Mouse (Mus musculus) brain, embryonic 14.5 days (tissue): ENCODE data around the gene Cpa4. TPM values are rescaled to one million over a fixed set of nuclear protein-coding genes. Genes with fewer than 3 reads are reported as not detected.

Experiments used
- DNase-seq: peaks from one replicate; pipeline ENCODE4 v3.0.0-alpha.2; 2011; ENCODE audit warnings: low read depth
- CTCF ChIP-seq: fragments of 200-500 bp; IDR thresholded peaks from 2 replicates; pipeline ENCODE4 v1.5.1; 2012; ENCODE audit warnings: inconsistent platforms, mild to moderate bottlenecking, moderate library complexity, borderline replicate concordance; ENCODE audit not compliant: insufficient read depth, insufficient read length; ENCODE audit errors: extremely low read depth
- POLR2A ChIP-seq: fragments of 200-500 bp; IDR thresholded peaks from 2 replicates; pipeline ENCODE4 v1.6.1; 2012; ENCODE audit warnings: mild to moderate bottlenecking, inconsistent platforms, borderline replicate concordance; ENCODE audit not compliant: poor library complexity, insufficient read depth, insufficient read length, severe bottlenecking; ENCODE audit errors: extremely low read depth
- polyA plus RNA-seq: library from polyadenylated mRNA; depleted of rRNA; stranded (reverse); fragments of >200 nt; gene quantifications from 2 replicates; pipeline ENCODE4 v1.2.3, GENCODE M21; 2012; rRNA removed

Cpa4 gene
- polyA plus RNA-seq, 1 experiment, result 2.5 TPM

GRCm38 (mm10) chr6:30618735-30619134 lies 50.6 kb downstream of the Cpa4 start:
- DNase-seq, result peak; percentile 40
- no peak for TF ChIP-seq CTCF
- TF ChIP-seq POLR2A, result no peak

GRCm38 (mm10) chr6:30619606-30620005 lies 51.4 kb downstream of the Cpa4 start:
- DNase-seq, result no peak
- TF ChIP-seq CTCF, result no peak
- no peak for TF ChIP-seq POLR2A

GRCm38 (mm10) chr6:30620591-30620990 lies 52.4 kb downstream of the Cpa4 start:
- DNase-seq, result no peak
- no peak for TF ChIP-seq POLR2A
- TF ChIP-seq CTCF, result no peak

- DNase-seq, result no peak
- TF ChIP-seq POLR2A, result no peak
- TF ChIP-seq CTCF, result no peak
These were observed 52.8 kb downstream of the Cpa4 start for GRCm38 (mm10) chr6:30620994-30621393.

DNA sequence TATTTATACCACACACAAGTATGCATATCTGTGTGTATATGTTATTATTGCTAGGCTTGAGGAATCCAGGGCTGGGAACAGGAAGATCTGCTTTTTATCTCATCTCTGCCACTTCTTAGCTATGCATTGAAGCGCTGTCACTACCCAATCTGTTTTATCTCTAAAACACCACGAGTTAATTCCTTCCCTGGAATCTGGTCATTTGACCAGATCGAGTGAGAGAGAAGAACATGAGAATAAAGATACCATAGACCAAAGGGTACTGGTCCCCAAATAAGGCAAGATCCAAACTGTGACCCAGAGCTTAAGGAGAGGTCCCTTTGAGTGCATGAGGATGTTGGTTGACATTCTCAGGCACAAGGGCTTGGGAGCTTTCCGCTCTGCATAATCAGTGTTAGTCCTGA lies 53.8 kb downstream of the Cpa4 start:
- DNase-seq, result no peak
- TF ChIP-seq POLR2A (no peak), CTCF (no peak)

- TF ChIP-seq POLR2A, result no peak
- TF ChIP-seq CTCF, result no peak
- DNase-seq, result no peak
These were observed 56.6 kb downstream of the Cpa4 start for GRCm38 (mm10) chr6:30624763-30625162.

GRCm38 (mm10) chr6:30628152-30628551 lies 60.0 kb downstream of the Cpa4 start:
- DNase-seq, result peak; percentile 88
- TF ChIP-seq CTCF, result no peak
- no peak for TF ChIP-seq POLR2A

- TF ChIP-seq POLR2A (no peak), CTCF (no peak)
- no peak for DNase-seq
These were observed 61.8 kb downstream of the Cpa4 start for GRCm38 (mm10) chr6:30629989-30630388.

DNA sequence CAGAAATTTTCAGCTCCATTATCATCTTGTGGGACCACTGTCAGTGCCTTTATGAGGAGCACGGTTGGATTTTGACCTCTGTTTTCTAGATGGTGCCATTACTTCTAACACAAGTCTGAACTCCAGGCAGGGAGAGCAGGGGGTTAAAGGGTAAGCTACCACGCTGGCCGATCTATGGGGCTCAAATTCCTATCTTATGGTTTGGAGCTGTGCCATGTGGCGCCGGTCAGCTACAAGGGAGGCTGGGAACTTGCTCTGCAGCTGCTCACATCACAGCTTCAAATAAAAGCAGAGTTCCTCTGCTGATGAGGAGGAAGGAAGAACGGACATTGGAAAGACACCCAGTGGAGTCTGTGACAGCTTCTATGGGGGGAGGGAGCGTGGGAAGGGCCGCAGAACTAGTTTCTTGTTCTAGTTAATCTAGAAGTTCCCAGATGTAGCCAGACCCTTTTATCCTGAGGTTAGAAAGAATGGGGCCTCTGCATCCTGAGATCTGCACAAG lies 67.2 kb downstream of the Cpa4 start:
- DNase-seq, result no peak
- TF ChIP-seq POLR2A (no peak), CTCF (no peak)

DNA sequence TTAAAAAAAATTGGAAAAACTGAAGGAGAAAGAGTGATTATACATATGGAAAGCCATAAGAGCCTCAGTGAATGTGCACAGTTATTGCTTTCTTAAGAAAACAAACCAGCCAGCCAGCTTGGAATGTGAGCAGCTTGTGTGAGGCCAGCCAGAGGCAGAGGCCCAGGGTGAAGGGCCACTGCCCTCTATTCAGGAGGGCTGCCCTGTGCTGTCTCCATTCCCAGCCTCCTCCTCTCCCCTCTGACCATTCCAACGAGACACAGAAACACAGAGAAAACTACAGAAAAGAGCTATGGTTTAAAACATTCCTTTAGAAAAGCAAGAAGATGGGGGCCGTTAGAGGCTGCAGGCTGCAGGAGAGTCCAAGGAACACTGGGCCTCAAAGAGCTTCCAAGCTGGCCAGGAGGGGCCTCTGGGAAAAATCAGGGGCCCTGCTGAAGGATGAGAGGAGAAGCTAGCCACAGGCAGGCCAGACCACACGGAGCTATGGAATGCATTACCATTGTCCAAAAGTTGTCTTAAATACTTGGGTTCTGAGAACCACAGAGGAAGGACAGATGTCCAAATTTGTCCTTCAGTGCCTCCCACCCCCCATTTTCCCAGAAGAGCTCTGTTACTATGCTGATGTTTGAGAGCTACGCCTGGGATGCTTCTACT lies 68.1 kb downstream of the Cpa4 start:
- no peak for TF ChIP-seq CTCF
- TF ChIP-seq POLR2A, result no peak
- no peak for DNase-seq

DNA sequence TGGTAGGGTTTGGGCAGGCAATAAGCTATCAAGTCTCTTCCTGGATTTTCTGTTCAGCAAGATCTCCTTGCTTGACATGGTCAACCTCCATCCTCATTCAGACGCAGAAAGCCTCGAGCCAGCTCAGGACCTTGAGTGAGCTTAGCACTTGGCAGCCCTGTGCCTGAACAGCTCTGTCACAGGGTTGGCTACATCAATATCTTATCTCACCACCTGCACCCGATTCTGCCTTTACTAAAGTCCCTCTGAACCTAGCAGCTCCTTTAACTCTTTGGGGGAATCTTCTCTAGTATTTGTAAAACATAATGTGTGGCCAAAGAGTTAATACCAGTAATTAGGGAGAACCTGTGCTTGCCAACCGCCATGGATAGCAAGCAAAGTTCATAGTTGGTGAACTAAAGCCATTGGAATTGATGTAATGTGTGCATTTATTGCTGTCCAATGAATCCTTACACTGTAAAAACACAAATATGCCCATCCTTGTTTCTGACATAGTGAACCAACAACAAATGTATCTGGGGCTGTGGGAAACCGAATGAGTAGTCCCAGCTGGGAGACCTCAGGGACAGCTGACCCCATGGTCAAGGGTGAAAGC lies 70.6 kb downstream of the Cpa4 start, which contains the start of gene Cpa1:
Gene Cpa1, plus strand, starts transcription at position 545 of the 595 bp plus-strand sequence.
- no peak for DNase-seq
- TF ChIP-seq POLR2A, result no peak
- TF ChIP-seq CTCF, result no peak

Other genes with a start within 250 kb of the Cpa4 start
- gene Zc3hc1, start 177.3 kb upstream of the Cpa4 start, polyA plus RNA-seq, result 41.6 and 46.4 TPM in 2 replicates
- 121 and 127 TPM in 2 replicates for gene Klhdc10, start 166.5 kb upstream of the Cpa4 start, polyA plus RNA-seq
- 45.9 and 59.4 TPM in 2 replicates for gene Tmem209, start 58.6 kb upstream of the Cpa4 start, polyA plus RNA-seq
- gene Ssmem1, start 58.5 kb upstream of the Cpa4 start, polyA plus RNA-seq, result 0.09 and 0.10 TPM in 2 replicates
- gene Cpa2, start 26.8 kb upstream of the Cpa4 start, polyA plus RNA-seq, result 3.4 and 4.1 TPM in 2 replicates
- gene Cpa5, start 42.6 kb downstream of the Cpa4 start, polyA plus RNA-seq, result 0.04 and 0.14 TPM in 2 replicates
- 0.68 and 1.0 TPM in 2 replicates for gene Cpa1, start 70.8 kb downstream of the Cpa4 start, polyA plus RNA-seq
- 16.1 and 19.5 TPM in 2 replicates for gene Cep41, start 125.4 kb downstream of the Cpa4 start, polyA plus RNA-seq
- gene Mest, start 155.2 kb downstream of the Cpa4 start, polyA plus RNA-seq, result 533 and 604 TPM in 2 replicates